Mouse (Mus musculus) layer of hippocampus, adult 8-10 months (tissue): ENCODE results near the gene Hnrnpul1. TPM values are rescaled to one million over a fixed set of nuclear protein-coding genes. Genes with fewer than 3 reads are reported as not detected.
"Not testable (repeated sequence)": the region's sequence is repeated elsewhere in the genome, so short reads cannot be mapped to it uniquely, and the experiment has no call there.

Experiments
- DNase-seq, 2 experiments: peaks; one replicate each; pipeline ENCODE4 v3.0.0; 2022; ENCODE audit warnings: low spot score in 2 of 2
- total RNA-seq, 4 experiments: library from RNA; stranded (reverse); gene quantifications; 2 replicates each; pipeline ENCODE4 v1.2.4; 2022

The Hnrnpul1 gene
- total RNA-seq, 4 experiments from 2014 or later: 99.7 to 117 (median 108) TPM

GRCm38 (mm10) chr7:25780753-25781152 lies 26.2 kb upstream of the Hnrnpul1 start:
- DNase-seq: no peak

DNA sequence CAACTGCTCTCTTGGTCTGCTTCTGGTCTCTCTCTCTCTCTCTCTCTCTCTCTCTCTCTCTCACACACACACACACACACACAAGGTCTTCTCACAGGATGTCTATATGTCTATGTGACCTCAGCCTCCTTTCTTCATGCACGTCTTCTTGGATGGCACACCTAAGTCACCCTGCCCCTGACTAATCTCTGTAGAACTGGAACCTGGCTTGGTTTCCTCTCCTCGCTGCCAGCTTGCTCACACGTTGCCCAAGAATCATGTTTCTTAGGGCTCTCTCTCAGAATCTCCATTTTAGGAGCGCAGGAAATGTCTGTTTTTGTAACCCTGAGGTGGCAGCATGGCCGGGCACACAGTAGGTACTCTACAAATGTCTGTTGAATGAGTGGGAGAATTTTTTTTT lies 25.5 kb upstream of the Hnrnpul1 start:
- DNase-seq: no peak

DNA sequence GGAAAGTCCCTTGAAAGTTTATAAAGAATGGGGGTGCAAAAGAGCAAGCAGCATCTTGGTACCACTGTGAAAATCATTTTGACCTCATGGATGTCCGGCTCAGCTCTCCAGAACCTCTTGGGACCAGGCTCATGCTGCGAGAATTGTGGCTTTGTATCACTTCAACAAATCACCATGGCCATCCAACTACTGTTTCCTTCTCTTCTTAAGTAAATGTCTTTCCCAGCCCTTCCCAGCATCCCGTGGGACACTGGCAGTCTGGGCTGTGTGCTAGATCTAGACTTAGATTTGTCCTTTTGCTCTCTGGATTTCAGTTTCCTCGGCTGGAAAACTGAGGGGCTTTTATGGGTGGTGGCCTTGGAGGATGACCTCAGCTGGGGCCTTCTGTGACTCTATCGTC lies 13.7 kb upstream of the Hnrnpul1 start:
- no peak for DNase-seq

GRCm38 (mm10) chr7:25766108-25766507 lies 11.6 kb upstream of the Hnrnpul1 start:
- DNase-seq: no peak

GRCm38 (mm10) chr7:25764221-25764620 lies 9.7 kb upstream of the Hnrnpul1 start:
- DNase-seq: no peak

DNA sequence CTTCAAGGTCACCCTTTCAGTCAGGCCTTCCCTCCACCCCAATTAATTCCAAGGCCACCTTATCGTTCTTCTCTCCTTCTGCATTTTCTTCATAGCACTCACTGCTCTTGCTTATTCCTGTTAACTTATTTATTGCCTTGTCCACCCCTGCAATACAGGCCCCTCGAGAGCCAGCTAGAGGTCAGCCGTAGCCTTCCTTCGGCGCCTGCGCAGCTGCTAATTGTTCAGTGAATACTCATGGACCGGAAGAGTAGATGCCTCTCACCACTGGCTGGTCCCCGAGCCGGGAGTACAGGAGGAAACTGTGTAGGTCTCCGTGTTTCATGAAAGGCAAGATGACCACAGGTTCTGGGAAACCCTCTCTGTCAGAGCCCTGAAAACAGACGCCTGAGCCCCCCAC lies 9.1 kb upstream of the Hnrnpul1 start:
- no peak for DNase-seq

DNA sequence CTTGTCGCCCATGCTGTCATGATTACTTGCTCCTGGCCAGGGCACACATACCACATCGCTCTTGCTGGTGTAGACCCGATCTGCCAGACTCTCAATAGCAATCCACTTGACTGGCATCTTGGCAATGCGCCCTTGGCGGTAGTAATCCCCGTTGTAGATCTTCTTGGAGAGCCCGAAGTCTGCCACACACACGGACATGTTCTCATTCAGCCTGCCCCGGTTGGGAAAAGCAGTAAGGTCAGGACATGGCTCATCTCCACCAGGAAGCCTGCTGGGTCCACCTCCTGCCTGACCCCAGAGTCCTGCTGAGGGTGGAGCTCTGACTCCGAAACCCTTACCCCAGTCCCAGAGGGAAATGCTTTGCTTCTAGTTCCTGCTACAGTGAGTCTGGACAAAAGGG lies 6.8 kb upstream of the Hnrnpul1 start:
- DNase-seq: no peak

- peak; percentile 86 to 90 for DNase-seq
These were observed 1.5 kb upstream of the Hnrnpul1 start for GRCm38 (mm10) chr7:25756011-25756410.

DNA sequence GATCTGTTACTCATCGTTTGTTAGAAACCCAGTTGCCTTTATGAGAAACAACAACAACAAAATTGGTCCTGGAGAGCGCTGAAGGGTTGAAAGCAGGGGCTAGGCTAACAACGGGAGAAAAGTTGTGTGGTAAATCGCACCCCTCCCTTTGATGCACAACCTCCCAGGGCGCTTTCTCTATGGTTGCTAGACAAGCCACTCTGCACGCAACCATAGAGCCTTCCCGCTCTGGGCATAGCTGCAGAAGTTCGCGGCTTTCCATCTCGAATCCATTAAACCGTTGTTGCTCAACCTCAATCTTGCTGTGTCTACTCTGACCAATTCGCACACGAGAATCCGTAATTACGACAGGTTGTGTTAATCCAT lies 894 bp upstream of the Hnrnpul1 start:
- no peak for DNase-seq

- DNase-seq: no peak
These were observed 169 bp downstream of the Hnrnpul1 start for GRCm38 (mm10) chr7:25754439-25754737.

DNA sequence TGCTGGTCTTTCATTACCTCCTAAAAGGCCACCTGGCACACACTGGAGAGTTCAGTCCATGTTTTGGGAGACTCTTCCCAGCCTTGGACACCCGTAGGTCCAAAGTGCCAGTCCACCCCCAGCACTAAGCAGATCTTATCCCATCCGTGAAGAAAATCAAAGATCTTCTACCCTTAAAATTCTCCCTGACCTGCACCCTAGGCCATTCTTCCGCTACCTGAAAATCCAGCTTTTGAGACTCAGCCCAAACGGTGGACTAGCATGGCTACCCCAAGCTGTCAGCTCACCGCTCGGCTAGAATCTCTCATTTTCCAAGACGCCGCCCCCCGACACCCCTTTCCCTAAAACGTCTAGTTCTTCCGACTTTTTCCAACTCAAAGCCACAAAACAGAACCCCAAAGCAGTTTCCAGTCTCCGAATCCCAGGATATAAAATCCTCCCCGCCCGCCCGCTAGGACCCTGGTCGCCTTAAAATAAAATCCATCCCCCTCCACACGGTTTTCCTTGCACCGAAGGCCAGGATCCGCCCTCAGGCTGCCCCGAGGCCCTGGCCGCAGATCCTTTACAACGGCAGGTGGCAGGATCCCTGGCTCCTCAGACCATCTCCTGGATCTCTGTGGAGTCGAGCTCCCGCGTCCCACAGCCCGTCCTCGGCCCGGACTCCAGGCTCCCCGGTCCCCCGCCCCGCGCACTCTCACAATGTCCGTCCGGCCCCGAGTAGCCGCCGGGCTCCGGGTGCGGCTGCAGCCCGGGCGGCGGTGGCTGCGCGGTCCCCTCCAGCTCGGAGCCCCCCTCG lies 716 bp downstream of the Hnrnpul1 start:
- DNase-seq: no peak

DNA sequence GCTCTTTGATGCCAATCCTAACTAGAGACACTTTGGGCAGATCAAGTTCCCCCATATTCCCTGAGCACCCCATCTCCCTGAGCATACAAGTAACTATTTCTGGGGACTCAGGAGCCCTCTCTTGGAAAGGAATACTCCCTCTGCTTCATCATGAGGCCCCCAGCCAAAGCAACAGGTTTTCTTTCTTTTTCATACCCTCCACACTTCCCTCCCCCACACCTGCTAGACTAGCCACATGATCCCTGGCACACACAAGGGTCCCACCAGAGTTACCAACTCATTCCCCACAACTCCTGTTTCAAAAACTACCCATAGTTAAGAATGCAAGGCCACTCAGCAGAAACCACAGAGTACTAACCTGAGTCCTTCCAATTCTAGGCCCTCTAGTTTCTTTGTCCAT lies 1.5 kb downstream of the Hnrnpul1 start:
- no peak for DNase-seq

- no peak for DNase-seq
These were observed 7.7 kb downstream of the Hnrnpul1 start for GRCm38 (mm10) chr7:25746844-25747243.

- no peak for DNase-seq
These were observed 16.3 kb downstream of the Hnrnpul1 start for GRCm38 (mm10) chr7:25738277-25738676.

DNA sequence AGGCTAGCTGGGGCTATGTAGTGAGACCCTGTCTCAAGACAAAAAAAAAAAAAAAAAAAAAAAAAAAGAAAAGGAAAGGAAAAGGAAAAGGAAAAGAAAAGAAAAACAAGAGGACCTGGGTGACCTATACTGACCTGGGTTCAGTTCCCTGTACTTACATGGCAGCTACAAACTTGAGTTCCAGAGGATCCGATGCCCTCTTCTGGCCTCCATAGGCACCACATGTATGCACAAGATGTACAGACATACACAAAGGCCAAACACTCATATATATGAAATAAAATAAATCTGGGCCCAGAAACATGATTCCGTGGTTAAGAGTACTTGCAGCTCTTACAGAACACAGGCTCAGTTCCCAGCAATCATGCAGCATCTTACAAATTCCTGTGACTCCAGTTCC lies 17.6 kb downstream of the Hnrnpul1 start:
- DNase-seq: no peak

DNA sequence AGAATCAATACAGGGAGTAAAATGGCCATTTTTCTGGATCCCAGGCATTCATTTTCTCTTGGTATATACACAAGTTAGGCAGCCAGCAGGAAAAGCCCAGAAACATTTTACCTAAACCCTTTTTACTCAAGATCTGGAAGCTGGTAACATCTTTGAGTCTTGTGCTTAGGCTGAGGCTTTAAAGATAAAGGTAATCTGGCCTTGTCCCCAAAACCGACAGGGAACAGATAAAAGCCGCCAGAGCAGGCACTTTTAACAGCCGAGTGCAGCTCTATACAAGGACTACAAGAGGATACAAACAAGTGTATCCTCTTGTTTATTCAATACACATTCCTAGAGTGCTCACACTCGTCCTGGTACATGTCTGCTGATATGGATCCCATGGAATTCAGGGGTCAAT lies 19.6 kb downstream of the Hnrnpul1 start:
- DNase-seq: no peak

GRCm38 (mm10) chr7:25731294-25732055 lies 23.1 kb downstream of the Hnrnpul1 start:
- no peak for DNase-seq

DNA sequence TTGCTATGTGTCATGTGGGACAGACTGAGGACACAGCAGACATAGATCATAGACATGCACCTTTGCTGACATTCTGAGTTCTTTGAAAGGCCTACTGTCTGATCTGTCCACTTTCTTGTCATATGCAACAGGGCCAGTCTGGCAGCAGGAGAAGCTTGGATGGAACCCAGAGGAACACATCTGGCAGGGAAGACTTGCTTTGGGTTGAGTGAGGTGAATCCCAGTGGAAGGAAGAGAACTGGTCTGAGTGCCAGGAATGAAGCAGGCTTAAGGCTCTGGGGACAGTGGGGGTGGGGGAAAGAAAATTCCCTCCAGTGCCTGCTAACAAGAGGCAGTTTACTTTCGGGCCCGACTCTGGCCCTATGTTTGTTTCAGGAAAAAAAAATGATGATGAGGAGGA lies 24.7 kb downstream of the Hnrnpul1 start:
- no peak for DNase-seq

GRCm38 (mm10) chr7:25729396-25729795 lies 25.2 kb downstream of the Hnrnpul1 start:
- DNase-seq: no peak

GRCm38 (mm10) chr7:25727800-25728199 lies 26.8 kb downstream of the Hnrnpul1 start:
- DNase-seq: no peak

DNA sequence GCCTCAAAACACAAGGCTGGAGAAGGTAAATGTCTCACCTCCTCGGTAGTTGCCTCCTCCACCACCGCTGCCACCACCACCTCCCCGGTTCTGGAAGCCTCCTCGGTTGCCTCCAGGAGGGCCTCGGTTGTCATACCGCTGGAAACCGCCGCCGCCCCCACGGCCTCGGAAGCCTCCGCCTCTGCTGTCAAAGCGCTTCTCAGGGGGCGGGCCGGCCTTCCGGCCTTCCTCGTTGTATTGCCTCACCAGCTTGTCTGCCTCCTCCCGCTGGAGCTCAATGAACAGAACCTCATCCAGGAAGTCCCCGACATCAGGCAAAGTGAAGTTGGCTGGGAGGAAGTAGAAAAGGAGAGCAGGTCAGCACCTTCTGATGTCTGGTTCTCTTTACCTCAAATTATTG lies 28.7 kb downstream of the Hnrnpul1 start:
- DNase-seq: no peak

DNA sequence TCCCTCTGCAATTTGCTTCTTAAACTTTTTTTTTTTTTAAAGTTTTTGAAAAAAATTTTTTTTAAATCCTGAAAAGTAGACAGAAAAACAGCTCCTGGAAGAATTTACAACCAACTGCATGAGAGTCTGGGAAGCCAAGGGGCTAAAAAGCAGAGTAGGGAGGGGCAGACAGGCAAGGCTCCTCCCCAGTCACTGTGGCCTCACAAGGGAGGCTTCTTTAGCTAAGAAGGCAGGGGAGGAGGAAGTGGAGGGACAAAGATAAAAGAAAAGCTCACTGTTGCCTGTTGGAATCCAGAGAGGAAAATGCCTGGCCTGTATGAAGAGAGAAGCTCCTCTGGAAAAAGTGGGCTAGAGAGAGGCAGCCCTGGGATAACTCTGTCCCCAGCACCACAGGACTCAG lies 32.8 kb downstream of the Hnrnpul1 start:
- not testable (repeated sequence) for DNase-seq

GRCm38 (mm10) chr7:25720760-25721159 lies 33.8 kb downstream of the Hnrnpul1 start:
- DNase-seq: no peak
